Mouse (Mus musculus): ENCODE measurements around the gene Sf3a2.

DNA sequence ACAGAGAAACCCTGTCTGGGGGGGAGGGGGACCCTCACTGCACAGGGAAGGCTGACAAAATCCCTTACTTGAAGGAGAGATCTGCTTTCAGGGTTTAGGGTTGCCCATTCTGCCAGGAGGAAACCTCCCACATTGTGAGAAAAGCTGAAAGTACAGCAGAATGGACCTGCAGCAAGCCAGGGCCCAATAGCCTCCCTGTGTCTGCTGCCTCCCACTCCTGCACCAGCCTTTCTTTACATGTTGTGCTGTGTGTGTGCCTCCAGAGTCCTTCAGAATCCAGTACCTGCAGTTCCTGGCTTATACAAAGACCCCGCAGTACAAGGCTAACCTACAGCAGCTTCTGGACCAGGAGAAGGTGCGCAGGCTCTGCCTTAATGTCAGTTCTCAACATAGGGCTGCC is 13.7 kb upstream of the Sf3a2 start:
- TF ChIP-seq CTCF (IDR thresholded peaks at IDR 0.05; ENCODE audit: low read depth, low read length) (no peak), POLR2A (IDR thresholded peaks at IDR 0.05; ENCODE audit: extremely low read depth, insufficient read depth, low read length) (no peak)
